Mouse (Mus musculus) lung, embryonic 14.5 days (tissue): ENCODE results near the gene Arcn1. TPM values are rescaled to one million over a fixed set of nuclear protein-coding genes. Genes with fewer than 3 reads are reported as not detected.

ENCODE experiments used
- ATAC-seq: fragments of 200-750 bp; cut with Nextera tagmentation; 2 replicates; pipeline ENCODE4 v1.8.0; 2017; ENCODE audit warnings: mild to moderate bottlenecking, moderate TSS enrichment, moderate library complexity; ENCODE audit not compliant: insufficient read depth
- DNase-seq: peaks from one replicate; pipeline ENCODE4 v3.0.0-alpha.2; 2015
- H3K27ac ChIP-seq: fragments of 300-500 bp; sonication (generic); 2 replicates; pipeline ENCODE4 v1.5.1; 2014; ENCODE audit warnings: low read depth, mild to moderate bottlenecking, moderate library complexity
- H3K27me3 ChIP-seq: fragments of 300-500 bp; sonication (generic); 2 replicates; pipeline ENCODE4 v1.6.1; 2014; ENCODE audit warnings: low read length, control low read depth; ENCODE audit not compliant: insufficient read depth
- H3K36me3 ChIP-seq: fragments of 300-500 bp; sonication (generic); 2 replicates; pipeline ENCODE4 v1.6.1; 2014; ENCODE audit warnings: control low read depth; ENCODE audit not compliant: insufficient read depth
- H3K4me1 ChIP-seq: fragments of 300-500 bp; sonication (generic); 2 replicates; pipeline ENCODE4 v1.6.1; 2014; ENCODE audit warnings: antibody characterized with exemption, control low read depth; ENCODE audit not compliant: insufficient read depth
- H3K4me2 ChIP-seq: fragments of 300-500 bp; sonication (generic); 2 replicates; pipeline ENCODE4 v1.6.1; 2014; ENCODE audit warnings: mild to moderate bottlenecking
- H3K4me3 ChIP-seq: fragments of 300-500 bp; sonication (generic); 2 replicates; pipeline ENCODE4 v1.5.1; 2014; ENCODE audit warnings: low read depth, low read length
- H3K9ac ChIP-seq: fragments of 300-500 bp; sonication (generic); 2 replicates; pipeline ENCODE4 v1.6.1; 2014
- H3K9me3 ChIP-seq: fragments of 300-500 bp; sonication (generic); 2 replicates; pipeline ENCODE4 v1.6.1; 2016; ENCODE audit warnings: low read depth, low read length, control low read depth
- CTCF ChIP-seq: IDR thresholded peaks from 2 replicates; pipeline ENCODE4 v1.5.1; 2016; ENCODE audit warnings: antibody characterized with exemption, low read depth
- WGBS: fragments of 180-500 bp; shearing (Covaris S2); extraction: QIAGEN DNeasy Blood & Tissue Kit; methylation state at CpG from one replicate; pipeline ENCODE4 v1.1.7; 2014; 5-methylcytosine and 5-hydroxymethylcytosine counted together
- polyA plus RNA-seq: library from polyadenylated mRNA; unstranded; fragments of >200 nt; fragmentation: Nextera tagmentation; extraction: Ambion mirVana; gene quantifications from 2 replicates; pipeline ENCODE4 v1.2.1, GENCODE M21; 2014

Gene Arcn1
- polyA plus RNA-seq, 1 experiment from 2014 or later: 224 TPM

DNA sequence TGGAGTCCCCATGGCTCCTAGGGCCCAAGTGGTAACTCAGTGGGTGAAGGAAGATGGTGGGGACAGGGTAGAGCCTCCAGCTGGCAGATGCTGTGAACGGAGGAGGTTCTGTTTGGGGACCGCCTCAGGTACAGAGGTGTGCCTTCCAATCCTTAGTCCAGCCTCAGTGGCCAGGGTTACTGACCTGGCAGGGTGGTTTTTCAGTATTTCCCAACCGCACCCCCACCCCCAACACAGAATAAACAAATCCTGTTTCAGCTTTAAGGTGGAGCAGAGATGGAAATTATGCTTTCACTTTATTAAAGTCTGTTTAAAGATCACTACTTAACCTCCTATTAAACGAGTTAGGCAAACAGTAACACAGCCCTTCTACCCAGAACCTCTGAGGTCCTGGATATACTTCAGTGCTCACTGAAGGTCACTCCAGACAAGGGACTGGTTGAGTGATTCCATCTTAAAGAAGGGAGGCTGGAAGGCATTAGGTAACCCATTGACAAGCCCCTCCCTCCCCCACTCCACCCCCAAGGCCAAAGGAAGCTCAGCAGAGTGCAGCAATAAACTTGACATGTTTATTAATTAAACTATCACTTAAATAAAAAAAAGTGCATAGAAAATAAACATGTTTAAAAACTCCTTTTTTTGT, 35.3 kb upstream of the Arcn1 start, which contains the start of gene Ttc36:
Gene Ttc36, minus strand, starts transcription at position 265 of the 643 bp plus-strand sequence.
- Histone ChIP-seq H3K27me3 (peaks cover 23% of the 10 kb centered on the region), H3K27ac (no peak within 1 kb of the TSS), H3K9ac (no peak within 1 kb of the TSS), H3K36me3 (peaks cover 33% of the 10 kb centered on the region), H3K9me3 (no peaks in the 10 kb centered on the region), H3K4me3 (no peak within 1 kb of the TSS), H3K4me1 (peaks cover 2% of the 10 kb centered on the region; the same call in 1 of the 2 replicates), H3K4me2 (no peak within 1 kb of the TSS)
- DNase-seq (no peak), ATAC-seq (no peak)
- no peak for TF ChIP-seq CTCF
- 56% methylated on average over 4 of the region's 4 CpGs for WGBS

DNA sequence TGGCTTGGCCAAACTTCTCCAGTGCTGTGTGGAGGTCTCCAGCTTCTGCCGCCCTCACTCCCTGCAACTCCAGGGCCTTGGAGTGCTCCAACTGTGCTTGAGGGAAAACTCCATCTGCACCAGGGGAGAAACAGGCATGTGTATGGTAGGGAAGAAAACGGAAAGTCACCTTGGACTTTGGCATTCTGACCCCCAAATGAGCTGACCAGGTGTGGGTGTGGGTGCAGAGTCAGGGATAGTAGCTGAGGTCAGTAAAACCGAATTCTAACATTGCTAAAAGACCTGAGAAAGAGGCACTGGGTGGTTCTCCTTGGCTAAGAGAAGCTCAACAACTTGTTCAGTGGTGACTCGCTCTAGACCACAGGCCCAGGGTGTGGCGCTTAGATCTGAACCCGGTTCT, 34.0 kb upstream of the Arcn1 start:
- peaks cover 21% of the 10 kb centered on the region for H3K36me3 ChIP-seq
- no peak for TF ChIP-seq CTCF
- WGBS: 76% methylated on average over 6 of the region's 6 CpGs
- no peak for DNase-seq
- no peak overlapping the region for H3K27ac ChIP-seq
- no peak overlapping the region for H3K4me2 ChIP-seq
- peaks cover 2% of the 10 kb centered on the region; the same call in 1 of the 2 replicates for H3K4me1 ChIP-seq
- ATAC-seq: no peak
- peaks cover 29% of the 10 kb centered on the region for H3K27me3 ChIP-seq
- no peaks in the 10 kb centered on the region for H3K9me3 ChIP-seq
- no peak overlapping the region for H3K9ac ChIP-seq
- no peak overlapping the region for H3K4me3 ChIP-seq

DNA sequence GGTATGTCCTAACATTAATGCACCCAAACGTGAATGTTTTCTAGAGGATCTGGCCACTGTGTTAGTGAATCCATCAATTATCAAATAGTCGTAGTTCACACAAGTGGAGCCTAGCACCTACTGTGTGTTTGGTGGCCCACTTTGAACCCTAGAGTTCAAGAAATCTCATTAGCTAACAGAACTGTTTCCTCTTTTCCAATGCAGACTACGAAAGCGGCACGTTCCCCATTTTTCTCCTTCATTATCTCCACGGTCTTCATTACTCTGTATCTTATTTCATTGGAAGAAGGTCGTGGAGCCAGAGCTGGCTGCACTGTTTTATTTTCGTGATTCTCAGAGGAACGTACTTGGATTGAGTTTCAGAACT, 32.3 kb upstream of the Arcn1 start:
- ATAC-seq: no peak

DNA sequence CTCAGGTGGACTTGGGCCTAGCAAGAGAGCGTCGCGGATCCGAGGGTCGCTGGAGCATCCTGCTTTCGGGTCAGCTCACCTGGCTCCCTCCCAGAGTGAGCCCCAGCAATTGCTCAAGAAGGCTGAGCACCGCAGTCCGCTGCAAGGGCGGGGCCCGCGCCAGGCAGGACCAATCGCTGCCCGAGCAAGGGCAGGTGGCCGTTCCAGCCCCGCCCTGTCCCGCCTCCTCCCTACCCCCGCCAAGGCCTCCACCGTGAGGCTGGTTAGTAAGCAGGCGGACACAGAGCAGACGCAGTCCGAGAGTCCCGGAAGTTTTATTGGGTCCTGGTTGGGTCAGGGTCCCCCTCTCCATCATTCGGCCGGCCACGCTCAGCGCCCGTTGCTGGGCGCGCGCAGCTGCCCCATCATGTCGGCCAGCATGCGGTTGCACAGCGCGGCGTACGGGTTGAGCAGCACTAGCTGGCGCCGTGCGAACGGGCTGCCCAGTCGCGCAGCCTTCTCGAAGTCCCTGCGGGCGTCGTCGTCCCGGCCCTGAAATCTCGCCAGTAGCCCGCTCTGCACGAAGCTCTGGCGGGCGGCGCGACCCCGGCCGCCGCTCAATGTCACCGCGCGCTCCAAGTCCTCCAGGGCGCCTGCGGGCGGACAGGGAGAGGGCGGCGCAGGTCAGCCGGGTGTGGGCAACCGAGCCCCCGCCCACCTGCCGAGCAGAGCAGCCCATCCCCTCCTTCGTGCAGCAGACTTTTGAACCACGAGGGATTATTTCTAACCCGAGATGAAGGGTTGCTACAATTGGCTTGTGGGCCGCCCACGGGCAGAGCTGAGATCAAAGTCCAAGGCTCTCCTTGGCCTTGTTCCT, 31.7 kb upstream of the Arcn1 start, which contains the start of gene Tmem25:
Gene Tmem25, minus strand, starts transcription at position 206 of the 856 bp plus-strand sequence.
- peaks cover 29% of the 10 kb centered on the region for H3K27me3 ChIP-seq
- peak within 1 kb of the TSS; percentile 60 for H3K4me3 ChIP-seq
- DNase-seq: peak; percentile 80
- H3K9ac ChIP-seq: peak within 1 kb of the TSS; percentile 58
- no peak for TF ChIP-seq CTCF
- peak within 1 kb of the TSS; percentile 46; the same call in 1 of the 2 replicates for H3K27ac ChIP-seq
- H3K9me3 ChIP-seq: no peaks in the 10 kb centered on the region
- H3K4me1 ChIP-seq: peaks cover 2% of the 10 kb centered on the region; the same call in 1 of the 2 replicates
- peak; percentile 95 for ATAC-seq
- H3K36me3 ChIP-seq: no peaks in the 10 kb centered on the region; the same call in 1 of the 2 replicates
- WGBS: under 1% methylated on average over 75 of the region's 75 CpGs
- peak within 1 kb of the TSS; percentile 97 for H3K4me2 ChIP-seq

More for the DNA sequence above, 32.3 kb upstream of the Arcn1 start:
- H3K36me3 ChIP-seq: peaks cover 5% of the 10 kb centered on the region
- peaks cover 29% of the 10 kb centered on the region for H3K27me3 ChIP-seq
- no peak overlapping the region for H3K27ac ChIP-seq
- TF ChIP-seq CTCF: no peak
- peak overlapping the region; percentile 60 for H3K4me3 ChIP-seq
- H3K9me3 ChIP-seq: no peaks in the 10 kb centered on the region
- peak overlapping the region; percentile 97 for H3K4me2 ChIP-seq
- H3K9ac ChIP-seq: no peak overlapping the region
- DNase-seq: no peak
- H3K4me1 ChIP-seq: peaks cover 2% of the 10 kb centered on the region; the same call in 1 of the 2 replicates
- 38% methylated on average over 9 of the region's 9 CpGs for WGBS

DNA sequence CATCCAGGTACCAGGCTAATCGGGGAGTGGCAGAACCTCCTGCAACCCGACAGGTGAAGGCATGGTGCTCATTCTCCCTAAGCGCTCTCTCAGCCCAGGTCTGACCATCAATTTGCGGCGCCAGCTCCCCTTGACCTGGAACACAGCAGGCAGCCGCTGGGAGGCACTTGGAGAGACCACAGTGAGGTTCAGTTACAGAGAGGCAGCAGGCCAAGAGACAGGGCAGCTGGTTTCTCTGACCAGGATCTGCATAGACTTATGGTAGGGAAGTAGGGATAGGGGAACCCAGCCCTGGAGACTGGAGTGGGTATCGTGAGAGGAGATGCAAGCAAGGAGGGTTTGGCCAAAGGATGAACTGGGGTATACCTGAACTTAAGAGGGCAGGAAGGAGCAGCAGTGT, 30.7 kb upstream of the Arcn1 start:
- no peak overlapping the region for H3K9ac ChIP-seq
- 36% methylated on average over 7 of the region's 7 CpGs for WGBS
- H3K4me2 ChIP-seq: peak overlapping the region; percentile 97; the same call in 1 of the 2 replicates
- no peak overlapping the region for H3K4me3 ChIP-seq
- peaks cover 29% of the 10 kb centered on the region for H3K27me3 ChIP-seq
- TF ChIP-seq CTCF: no peak
- H3K27ac ChIP-seq: no peak overlapping the region
- H3K9me3 ChIP-seq: no peaks in the 10 kb centered on the region
- ATAC-seq (no peak), DNase-seq (no peak)
- H3K36me3 ChIP-seq: no peaks in the 10 kb centered on the region; the same call in 1 of the 2 replicates
- peaks cover 2% of the 10 kb centered on the region; the same call in 1 of the 2 replicates for H3K4me1 ChIP-seq

DNA sequence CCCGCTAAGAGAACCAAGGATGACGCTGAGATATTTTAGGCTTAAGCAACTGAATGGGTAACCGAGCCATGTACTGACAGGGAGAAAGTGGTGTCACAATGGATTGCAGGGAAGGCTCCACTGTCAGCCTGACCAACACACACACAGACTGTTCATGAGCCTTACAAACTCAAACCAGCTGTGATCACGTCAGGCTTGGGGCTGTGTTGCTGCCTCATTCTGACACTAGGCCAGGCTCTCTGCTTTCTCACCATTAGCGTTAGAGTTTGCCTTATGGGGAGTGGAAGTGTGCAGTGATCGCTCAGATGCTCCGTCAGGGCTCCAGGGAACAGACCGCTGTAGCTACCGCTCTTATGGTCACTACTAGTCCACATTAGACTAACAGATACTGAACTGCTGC, 25.2 kb upstream of the Arcn1 start:
- no peak for ATAC-seq
- no peak for DNase-seq
- peaks cover 46% of the 10 kb centered on the region for H3K36me3 ChIP-seq
- no peak overlapping the region for H3K27ac ChIP-seq
- WGBS: 75% methylated on average over 9 of the region's 9 CpGs
- H3K9me3 ChIP-seq: no peaks in the 10 kb centered on the region
- no peak overlapping the region for H3K9ac ChIP-seq
- 0 out of 2 replicates have a peak, but pooled peaks cover 5% of the 10 kb centered on the region for H3K27me3 ChIP-seq
- no peak overlapping the region for H3K4me2 ChIP-seq
- no peak overlapping the region for H3K4me3 ChIP-seq
- H3K4me1 ChIP-seq: no peaks in the 10 kb centered on the region
- no peak for TF ChIP-seq CTCF
